Comparison of ENCODE assay signal across 15 mouse cellular contexts in the genomic region with DNA sequence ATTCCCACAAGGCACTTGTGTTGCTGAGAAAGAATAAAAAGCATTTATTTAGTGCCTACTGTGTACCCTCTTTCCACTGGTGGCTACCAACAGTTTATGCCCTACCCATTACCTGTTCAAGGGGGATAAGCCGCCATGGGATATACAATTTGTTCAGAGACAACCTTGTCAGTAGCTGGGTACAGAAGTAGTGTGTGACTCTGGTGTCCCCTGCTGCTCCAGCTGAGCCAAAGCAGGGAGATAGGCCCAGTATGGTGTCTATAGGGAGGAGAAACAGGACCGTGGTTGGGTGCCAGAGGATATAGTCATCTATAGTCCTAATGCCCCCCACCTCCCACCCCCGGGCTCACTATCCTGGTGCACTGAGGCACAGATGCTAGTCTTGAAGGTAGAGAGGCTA.
DNase-seq lines count a peak whose midpoint lies in the region; ATAC-seq and TF ChIP-seq lines count a peak whose summit lies in the region.
"Had no signal": no experiment of that assay in that cellular context is flagged by ENCODE, and none has a peak within 500 bp of the region (broad histone marks: within the 10 kb centered on the region; RNA-seq: fewer than 3 reads in every experiment).

No protein-coding gene starts in this region.

- DNase-seq in heart, postnatal 0 days (ENCODE audit: low spot score): no peak
- DNase-seq in heart, adult 11 months: no peak
- no peak for DNase-seq in liver, postnatal 0 days
- DNase-seq in liver, embryonic 11.5 days (ENCODE audit: low spot score): no peak
- DNase-seq in B cell, adult 2 months: peak; percentile 20 to 24
- DNase-seq in left cerebral cortex, postnatal 36 days (ENCODE audit: low spot score in 2 of 2): no peak
- DNase-seq: adrenal gland, postnatal 25 days; cerebellum, adult 11-12 months; embryo, embryonic 11 days; lung, adult 18-20 months; thymus, postnatal 4 days had no signal

- no peak overlapping the region for H3K27ac ChIP-seq in heart, postnatal 0 days (ENCODE audit: low read depth)
- no peak overlapping the region for H3K27ac ChIP-seq in liver, postnatal 0 days (ENCODE audit: low read depth)
- no peak overlapping the region for H3K27ac ChIP-seq in liver, embryonic 11.5 days (ENCODE audit: low read depth, low read length)
- no peak overlapping the region for H3K27ac ChIP-seq in cortical plate, adult 2 months (ENCODE audit: insufficient read depth, low read length)
- H3K27ac ChIP-seq: limb, embryonic 10.5 days had no signal

- 70% methylated on average over 3 of the region's 3 CpGs for WGBS in heart, postnatal 0 days
- WGBS in liver, postnatal 0 days (ENCODE audit: insufficient replicate concordance): 62% methylated on average over 3 of the region's 3 CpGs
- WGBS in liver, embryonic 11.5 days: 61% methylated on average over 3 of the region's 3 CpGs

- no peaks in the 10 kb centered on the region for H3K4me1 ChIP-seq in heart, postnatal 0 days (ENCODE audit: control insufficient read depth, insufficient read depth)
- no peaks in the 10 kb centered on the region for H3K4me1 ChIP-seq in liver, postnatal 0 days (ENCODE audit: insufficient read depth)
- H3K4me1 ChIP-seq in liver, embryonic 11.5 days (replicated peaks; ENCODE audit: control insufficient read depth, insufficient read depth, low read length): 0 out of 2 replicates have a peak, but pooled peaks cover 2% of the 10 kb centered on the region
- H3K4me1 ChIP-seq in cortical plate, adult 2 months (ENCODE audit: control insufficient read depth, insufficient read depth, low read length): peaks cover 2% of the 10 kb centered on the region; the same call in 1 of the 2 replicates

- peak; percentile 52 for TF ChIP-seq CTCF in heart, postnatal 0 days (IDR thresholded peaks at IDR 0.05; ENCODE audit: low read depth)
- TF ChIP-seq CTCF in liver, postnatal 0 days (IDR thresholded peaks at IDR 0.05; ENCODE audit: low read depth): peak; percentile 47
- peak; percentile 41 for TF ChIP-seq CTCF in cortical plate, adult 2 months (IDR thresholded peaks at IDR 0.05; ENCODE audit: extremely low read depth, insufficient read depth, low read length)

- H3K36me3 ChIP-seq in heart, postnatal 0 days (replicated peaks; ENCODE audit: control insufficient read depth, insufficient read depth, low read length): no peaks in the 10 kb centered on the region
- H3K36me3 ChIP-seq in liver, postnatal 0 days (replicated peaks; ENCODE audit: insufficient read depth, low read length): no peaks in the 10 kb centered on the region
- no peaks in the 10 kb centered on the region for H3K36me3 ChIP-seq in liver, embryonic 11.5 days (ENCODE audit: control insufficient read depth, insufficient read depth, low read length)
- H3K36me3 ChIP-seq: limb, embryonic 10.5 days had no signal

- H3K9me3 ChIP-seq in heart, postnatal 0 days (replicated peaks; ENCODE audit: control insufficient read depth, low read length): no peaks in the 10 kb centered on the region
- H3K9me3 ChIP-seq in liver, postnatal 0 days (ENCODE audit: low read length): no peaks in the 10 kb centered on the region
- no peaks in the 10 kb centered on the region for H3K9me3 ChIP-seq in liver, embryonic 11.5 days (ENCODE audit: control insufficient read depth, low read length)
- H3K9me3 ChIP-seq: limb, embryonic 10.5 days had no signal

- H3K4me3 ChIP-seq in heart, postnatal 0 days (ENCODE audit: low read depth, low read length): no peak overlapping the region
- no peak overlapping the region for H3K4me3 ChIP-seq in liver, postnatal 0 days (ENCODE audit: low read depth, low read length)
- no peak overlapping the region for H3K4me3 ChIP-seq in liver, embryonic 11.5 days (ENCODE audit: low read depth, low read length)
- H3K4me3 ChIP-seq in cortical plate, adult 2 months (ENCODE audit: insufficient read depth, low read length): no peak overlapping the region
- H3K4me3 ChIP-seq: erythroblast, embryonic 14.5 days; limb, embryonic 10.5 days had no signal

- intact Hi-C loops in left cerebral cortex, postnatal 36 days (cut with DNase I): no loop called here

- H3K9ac ChIP-seq in heart, postnatal 0 days (replicated peaks; ENCODE audit: low read depth, low read length): no peak overlapping the region
- no peak overlapping the region for H3K9ac ChIP-seq in liver, postnatal 0 days (replicated peaks)
- no peak overlapping the region for H3K9ac ChIP-seq in liver, embryonic 11.5 days (ENCODE audit: low read depth, low read length)

- H3K27me3 ChIP-seq in heart, postnatal 0 days (ENCODE audit: control insufficient read depth, insufficient read depth, low read length): no peaks in the 10 kb centered on the region
- H3K27me3 ChIP-seq in liver, postnatal 0 days (ENCODE audit: insufficient read depth, low read length): no peaks in the 10 kb centered on the region
- no peaks in the 10 kb centered on the region for H3K27me3 ChIP-seq in liver, embryonic 11.5 days (replicated peaks; ENCODE audit: control insufficient read depth, insufficient read depth, low read length)

- no peak overlapping the region for H3K4me2 ChIP-seq in heart, postnatal 0 days (ENCODE audit: low read depth, low read length)
- no peak overlapping the region for H3K4me2 ChIP-seq in liver, postnatal 0 days (ENCODE audit: low read depth, low read length)
- no peak overlapping the region for H3K4me2 ChIP-seq in liver, embryonic 11.5 days

- ATAC-seq in heart, postnatal 0 days (ENCODE audit: insufficient read depth, low read depth): no peak
- no peak for ATAC-seq in liver, postnatal 0 days
- ATAC-seq in liver, embryonic 11.5 days (replicated peaks; ENCODE audit: low FRiP score): no peak
- ATAC-seq in monocyte, adult 5-6 weeks (replicated peaks; ENCODE audit: insufficient number of reproducible peaks, low FRiP score, low TSS enrichment, poor library complexity, severe bottlenecking): no peak

- TF ChIP-seq EP300 in heart, postnatal 0 days (IDR thresholded peaks at IDR 0.05; ENCODE audit: low read depth): no peak
- TF ChIP-seq EP300 in liver, postnatal 0 days (IDR thresholded peaks at IDR 0.05; ENCODE audit: low read depth): no peak

- no peak for TF ChIP-seq POLR2A in cortical plate, adult 2 months (IDR thresholded peaks at IDR 0.05; ENCODE audit: extremely low read depth, insufficient read depth, low read length)

Comparison
In these comparisons a context has a peak if more than half of its experiments do, and no peak if none do; other contexts are left out.
1. DNase-seq: peak in B cell, adult 2 months (2 of 2); none in heart, postnatal 0 days (single experiment), heart, adult 11 months (single experiment), liver, postnatal 0 days (single experiment), liver, embryonic 11.5 days (single experiment) and left cerebral cortex, postnatal 36 days (0 of 2).
2. Peak in every context shown above with its lines, with median percentiles within 50 percentile points of each other: CTCF ChIP-seq.